Mouse (Mus musculus): ENCODE results near the gene Odam.
A peak's percentile ranks its signal among the peaks of the same experiment; 100 is the strongest.

Gene Odam

DNA sequence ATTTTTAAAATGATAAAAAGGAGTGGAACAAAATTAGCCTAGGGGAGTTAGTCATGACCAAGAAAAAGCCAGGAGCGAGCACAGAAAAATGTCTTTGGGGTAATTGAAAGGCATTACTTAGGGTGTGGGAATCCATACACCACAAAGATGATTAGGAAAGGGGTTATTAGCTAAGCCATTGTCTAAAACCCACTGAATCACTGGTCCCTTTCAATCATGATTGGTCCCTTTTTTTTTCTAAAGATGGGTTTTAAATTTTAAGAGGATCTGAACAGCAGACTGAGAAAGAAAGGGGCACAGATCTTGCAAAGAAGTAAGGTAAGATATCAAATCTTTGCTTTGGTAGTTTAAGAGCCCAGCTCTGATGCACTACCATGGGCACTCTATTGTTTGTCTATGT, at the start of gene Odam:
TSS of gene Odam (plus strand) at position 301 of the 400 bp plus-strand sequence.
- no peak for DNase-seq (ENCODE audit: low read depth, low spot score)

GRCm38 (mm10) chr5:87855136-87855716, 29.6 kb upstream of the Odam start:
- DNase-seq (ENCODE audit: low read depth, low spot score): peak; percentile 20

DNA sequence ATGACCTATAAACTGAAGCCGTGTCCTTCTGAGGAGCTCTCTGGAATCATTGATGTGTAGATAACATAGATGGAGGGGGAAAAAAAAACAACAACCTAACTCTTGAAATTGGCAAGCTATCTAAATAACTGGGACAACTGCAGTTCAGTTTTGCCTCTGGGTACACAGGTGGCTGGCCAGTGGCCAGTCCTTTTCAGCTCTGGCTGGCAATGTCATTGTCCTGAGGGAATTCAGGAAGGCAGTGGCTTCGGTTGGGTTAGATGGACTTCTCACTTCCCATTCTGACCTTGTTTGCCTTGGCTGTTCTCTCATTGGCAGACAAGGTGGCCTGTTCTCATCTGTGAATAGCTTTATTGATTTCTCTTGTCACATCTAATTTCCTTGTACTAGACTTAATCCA, 14.7 kb upstream of the Odam start:
- peak; percentile 34 for DNase-seq (ENCODE audit: low read depth, low spot score)

DNA sequence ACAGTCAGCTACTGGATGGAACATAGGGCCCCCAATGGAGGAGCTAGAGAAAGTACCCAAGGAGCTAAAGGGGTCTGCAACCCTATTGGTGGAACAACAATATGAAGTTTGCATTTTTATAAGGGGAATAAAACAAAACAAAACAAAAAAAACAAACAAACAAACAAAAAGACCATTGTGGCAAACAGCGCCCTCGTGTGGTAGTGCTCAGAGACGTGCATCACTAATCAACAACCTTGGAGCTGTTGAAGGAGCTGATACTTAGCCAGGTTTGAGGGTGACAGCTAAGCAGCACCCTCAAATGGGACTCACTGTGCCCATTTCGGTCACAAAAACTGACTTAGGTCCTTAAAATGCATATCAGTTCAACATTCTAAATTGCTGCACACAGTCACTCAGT, 13.4 kb upstream of the Odam start:
- no peak for DNase-seq (ENCODE audit: low read depth, low spot score)

GRCm38 (mm10) chr5:87925372-87925771, 40.5 kb downstream of the Odam start, which contains the start of gene Csn3:
TSS of gene Csn3 (plus strand) at chr5:87925579.
- DNase-seq (ENCODE audit: low read depth, low spot score): no peak

DNA sequence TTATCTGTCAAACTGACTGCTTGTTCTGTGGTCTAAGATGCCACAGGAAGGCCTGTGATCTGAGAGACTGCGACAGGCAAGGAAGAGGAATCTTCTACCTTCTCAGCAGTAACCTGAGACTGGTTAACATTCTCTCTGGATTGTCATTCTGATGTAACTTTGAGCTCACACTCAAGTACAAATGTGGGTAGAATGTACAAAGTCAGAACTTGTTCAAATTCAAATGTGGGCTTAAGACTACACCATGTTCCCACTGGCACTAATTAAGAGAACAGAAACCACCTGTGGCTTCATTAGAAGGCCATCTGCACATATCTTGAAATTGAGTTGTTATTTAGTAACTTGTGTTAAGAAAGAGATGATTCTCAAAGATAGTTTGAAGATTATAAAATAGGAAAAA, 46.8 kb downstream of the Odam start:
- no peak for DNase-seq (ENCODE audit: low read depth, low spot score)

- peak; percentile 22 for DNase-seq (ENCODE audit: low read depth, low spot score)
Observed at GRCm38 (mm10) chr5:87940752-87941151, 55.9 kb downstream of the Odam start.

DNA sequence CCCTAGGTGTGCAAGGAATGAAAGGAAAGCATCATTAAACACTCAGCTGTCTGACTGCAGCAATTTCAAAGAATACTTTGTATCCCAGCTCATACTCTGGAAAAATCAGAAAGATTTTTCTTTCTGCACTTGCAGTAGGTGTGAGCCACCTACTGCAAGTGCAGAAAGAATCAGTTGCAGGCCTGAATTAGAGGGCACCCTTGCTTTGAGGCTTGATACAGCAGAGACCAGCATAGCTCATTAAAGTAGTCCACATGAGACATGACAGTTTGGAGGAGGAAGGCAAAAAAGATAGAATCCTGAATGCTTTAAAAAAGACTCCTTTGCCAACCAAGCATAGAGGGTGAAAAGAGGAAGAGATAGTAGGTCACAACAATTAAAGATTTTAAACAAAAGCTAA, 57.7 kb downstream of the Odam start:
- DNase-seq (ENCODE audit: low read depth, low spot score): peak; percentile 2

Measured in brain, adult 2 months (tissue).